Mouse (Mus musculus) cerebellum, adult 2 months (tissue): ENCODE data around the gene Akt3.

Experiments used
- CTCF ChIP-seq: fragments of 200-500 bp; IDR thresholded peaks from 2 replicates; pipeline ENCODE4 v1.5.1; 2011; ENCODE audit warnings: low read depth, mild to moderate bottlenecking, control low read depth, low read length, moderate library complexity, borderline replicate concordance; ENCODE audit not compliant: insufficient read depth
- POLR2A ChIP-seq: fragments of 200-500 bp; IDR thresholded peaks from 2 replicates; pipeline ENCODE4 v1.6.1; 2011; ENCODE audit warnings: low read length, control low read depth, borderline replicate concordance; ENCODE audit not compliant: insufficient read depth

DNA sequence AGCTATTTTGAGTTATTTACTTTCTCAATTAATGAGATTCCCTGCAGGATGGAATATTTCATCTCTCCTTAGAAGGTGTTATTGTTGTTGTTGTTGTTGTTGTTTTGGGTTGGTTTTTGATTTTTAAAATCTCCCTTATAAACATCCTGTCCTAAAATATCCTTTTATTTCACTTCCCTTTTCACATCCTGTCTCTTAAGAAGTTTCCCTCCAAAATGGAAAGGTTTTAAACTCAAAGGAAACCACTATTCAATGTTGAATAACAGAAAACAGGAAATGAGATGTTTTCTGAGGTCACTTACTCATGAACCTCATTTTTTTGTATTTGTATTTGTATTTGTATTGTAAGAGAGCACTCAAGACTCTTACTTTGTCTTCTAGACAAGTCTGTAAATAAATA is 23.9 kb upstream of the Akt3 start:
- TF ChIP-seq CTCF (no peak), POLR2A (no peak)
